14 mouse cellular contexts compared by ENCODE assay signal in the genomic region with DNA sequence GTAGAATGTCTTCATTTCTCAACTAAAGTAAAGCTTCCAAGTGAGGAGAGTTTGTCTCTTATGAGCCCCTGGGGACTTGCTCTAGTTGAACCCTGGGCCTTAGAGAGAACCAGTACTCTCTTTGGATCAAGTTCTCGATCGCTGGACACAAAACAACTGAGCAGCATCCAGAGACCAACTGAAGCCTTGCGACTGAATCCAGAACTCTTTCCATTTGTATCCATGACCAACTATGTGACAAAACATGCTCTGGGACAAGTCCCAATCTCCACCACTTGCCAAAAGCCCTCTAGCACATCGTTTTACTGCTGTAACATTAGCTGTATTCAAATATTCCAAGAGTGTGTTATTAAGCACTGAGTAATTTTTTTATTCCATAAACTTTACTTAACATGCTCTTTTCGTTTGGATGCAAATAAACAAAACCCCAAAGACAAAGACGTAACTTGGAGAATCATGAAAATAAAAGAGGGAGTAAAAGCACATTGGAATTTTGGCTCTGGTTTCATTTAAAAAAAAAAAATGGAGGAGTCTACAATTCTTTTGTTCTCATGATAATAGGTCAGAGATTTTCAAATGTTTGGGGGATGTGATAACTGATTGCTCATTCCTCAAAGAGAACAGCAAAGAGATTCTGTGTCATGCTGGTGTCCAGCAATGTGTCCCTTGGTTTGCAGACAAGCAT.
DNase-seq lines count a peak whose midpoint lies in the region.
"Had no signal": no experiment of that assay in that cellular context is flagged by ENCODE, and none has a peak within 500 bp of the region (broad histone marks: within the 10 kb centered on the region; RNA-seq: fewer than 3 reads in every experiment).

No protein-coding gene starts in this region.

- intact Hi-C loops in gastrocnemius, postnatal 14 days (cut with DNase I; ENCODE audit: low total_unique reads) = no loop called here

- DNase-seq in kidney, postnatal 10 days = peak; percentile 21
- DNase-seq in kidney, adult 11 months = no peak
- DNase-seq in ovary, postnatal 14 days (ENCODE audit: low spot score) = peak; percentile 15
- DNase-seq in ovary, adult 18-20 months (ENCODE audit: low spot score) = no peak
- peak; percentile 20 for DNase-seq in gastrocnemius, postnatal 14 days
- DNase-seq in skeletal muscle tissue, adult 2 months (ENCODE audit: low read depth, low spot score) = peak; percentile 52
- no peak for DNase-seq in layer of hippocampus, postnatal 25 days (ENCODE audit: extremely low spot score in 1 of 2, low spot score in 1 of 2)
- DNase-seq: cerebellum, adult 2 months; kidney, adult 2 months; kidney, postnatal 14 days; left cerebral cortex, postnatal 4 days; liver, postnatal 0 days; retina, postnatal 1 day; thymus, postnatal 14 days had no signal

Comparison
In these comparisons a context has a peak if more than half of its experiments do, and no peak if none do; other contexts are left out.
1. DNase-seq: peak in kidney, postnatal 10 days (single experiment), ovary, postnatal 14 days (single experiment), gastrocnemius, postnatal 14 days (single experiment) and skeletal muscle tissue, adult 2 months (single experiment); none in kidney, adult 11 months (single experiment), ovary, adult 18-20 months (single experiment) and layer of hippocampus, postnatal 25 days (0 of 2).